Mouse (Mus musculus) stomach, postnatal 0 days (tissue): Measurements from ENCODE around the gene Cyp2a4. TPM values are rescaled to one million over a fixed set of nuclear protein-coding genes. Genes with fewer than 3 reads are reported as not detected.
"Not testable (repeated sequence)": the region's sequence is repeated elsewhere in the genome, so short reads cannot be mapped to it uniquely, and the experiment has no call there.

Source experiments
- ATAC-seq: fragments of 200-750 bp; cut with Nextera tagmentation; 2 replicates; pipeline ENCODE4 v1.8.0; 2017; ENCODE audit not compliant: low FRiP score, low TSS enrichment
- DNase-seq: peaks from one replicate; pipeline ENCODE4 v3.0.0-alpha.2; 2016; ENCODE audit warnings: low spot score
- H3K27ac ChIP-seq: fragments of 300-500 bp; sonication (generic); replicated peaks from 2 replicates; pipeline ENCODE4 v1.5.1; 2014; ENCODE audit warnings: mild to moderate bottlenecking, control low read depth
- H3K27me3 ChIP-seq: fragments of 300-500 bp; sonication (generic); 2 replicates; pipeline ENCODE4 v1.6.1; 2014; ENCODE audit warnings: low read length; ENCODE audit not compliant: control insufficient read depth, insufficient read depth
- H3K36me3 ChIP-seq: fragments of 300-500 bp; sonication (generic); 2 replicates; pipeline ENCODE4 v1.6.1; 2014; ENCODE audit warnings: low read length, mixed read lengths; ENCODE audit not compliant: control insufficient read depth, insufficient read depth
- H3K4me1 ChIP-seq: fragments of 300-500 bp; sonication (generic); replicated peaks from 2 replicates; pipeline ENCODE4 v1.6.1; 2014; ENCODE audit warnings: antibody characterized with exemption; ENCODE audit not compliant: control insufficient read depth, insufficient read depth
- H3K4me2 ChIP-seq: fragments of 300-500 bp; sonication (generic); replicated peaks from 2 replicates; pipeline ENCODE4 v1.6.1; 2014; ENCODE audit warnings: low read depth, mild to moderate bottlenecking, control low read depth, moderate library complexity
- H3K4me3 ChIP-seq: fragments of 300-500 bp; sonication (generic); 2 replicates; pipeline ENCODE4 v1.5.1; 2014; ENCODE audit warnings: low read depth, low read length, control low read depth
- H3K9ac ChIP-seq: fragments of 300-500 bp; sonication (generic); 2 replicates; pipeline ENCODE4 v1.6.1; 2014; ENCODE audit warnings: mild to moderate bottlenecking, low read length, control low read depth, mixed read lengths
- H3K9me3 ChIP-seq: fragments of 300-500 bp; sonication (generic); 2 replicates; pipeline ENCODE4 v1.6.1; 2016; ENCODE audit warnings: low read length; ENCODE audit not compliant: control insufficient read depth
- CTCF ChIP-seq: IDR thresholded peaks from 2 replicates; pipeline ENCODE4 v1.5.1; 2016; ENCODE audit warnings: antibody characterized with exemption, low read depth, mild to moderate bottlenecking, moderate library complexity
- WGBS: fragments of 180-500 bp; shearing (Covaris S2); extraction: QIAGEN DNeasy Blood & Tissue Kit; methylation state at CpG from one replicate; pipeline ENCODE4 v1.1.7; 2014; 5-methylcytosine and 5-hydroxymethylcytosine counted together
- polyA plus RNA-seq: library from polyadenylated mRNA; unstranded; fragments of >200 nt; fragmentation: Nextera tagmentation; extraction: Ambion mirVana; gene quantifications from 2 replicates; pipeline ENCODE4 v1.2.1, GENCODE M21; 2015

Gene Cyp2a4
- polyA plus RNA-seq, 1 experiment from 2014 or later, result not detected

DNA sequence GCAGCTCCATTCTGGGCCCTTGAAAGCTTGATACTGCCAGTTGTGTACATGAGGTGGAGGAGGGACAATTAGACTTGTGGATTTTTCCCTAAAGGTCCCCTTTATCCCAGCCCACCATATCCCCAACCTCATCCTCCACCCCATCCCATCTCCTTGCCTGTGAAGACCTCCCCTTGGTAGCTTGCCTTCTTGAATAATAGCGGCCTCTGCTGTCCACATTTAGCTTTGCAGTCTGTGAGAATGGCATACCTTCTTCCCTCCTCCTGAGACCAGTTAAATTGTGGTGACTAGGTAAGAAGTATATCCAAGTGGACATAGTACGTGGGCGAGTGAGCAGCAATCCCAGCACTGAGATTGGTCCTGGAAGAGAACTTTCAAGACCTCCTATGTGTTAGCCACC lies 13.4 kb downstream of the Cyp2a4 start:
- not testable (repeated sequence) for H3K27ac ChIP-seq, H3K4me2 ChIP-seq, H3K4me3 ChIP-seq, ATAC-seq, H3K9me3 ChIP-seq, H3K27me3 ChIP-seq, H3K4me1 ChIP-seq, H3K36me3 ChIP-seq, DNase-seq, H3K9ac ChIP-seq
- 61% methylated on average over 3 of the region's 3 CpGs for WGBS
- peak; percentile 31; the same call in 1 of the 2 replicates for TF ChIP-seq CTCF

DNA sequence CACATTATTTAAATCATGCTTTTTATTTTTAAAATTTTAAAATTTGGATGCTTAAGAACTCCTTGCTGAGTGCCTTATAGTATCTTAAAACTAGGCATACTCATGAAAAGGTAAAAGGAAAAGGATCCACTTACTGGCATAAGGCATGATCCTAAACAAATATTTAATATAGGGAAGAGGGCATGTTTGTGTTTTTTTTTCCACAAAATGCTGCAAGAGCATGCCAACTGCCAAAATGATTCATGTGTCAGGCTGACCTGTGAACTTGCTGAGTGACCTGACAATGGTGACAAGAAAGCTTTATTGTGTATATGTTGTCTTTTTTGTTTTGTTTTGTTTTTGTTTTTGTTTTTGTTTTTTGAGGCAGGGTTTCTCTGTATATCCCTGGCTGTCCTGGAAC lies 43.2 kb downstream of the Cyp2a4 start:
- not testable (repeated sequence) for H3K27ac ChIP-seq, H3K27me3 ChIP-seq, ATAC-seq, H3K9me3 ChIP-seq, H3K4me3 ChIP-seq, DNase-seq, H3K4me1 ChIP-seq, H3K4me2 ChIP-seq, H3K9ac ChIP-seq, H3K36me3 ChIP-seq

DNA sequence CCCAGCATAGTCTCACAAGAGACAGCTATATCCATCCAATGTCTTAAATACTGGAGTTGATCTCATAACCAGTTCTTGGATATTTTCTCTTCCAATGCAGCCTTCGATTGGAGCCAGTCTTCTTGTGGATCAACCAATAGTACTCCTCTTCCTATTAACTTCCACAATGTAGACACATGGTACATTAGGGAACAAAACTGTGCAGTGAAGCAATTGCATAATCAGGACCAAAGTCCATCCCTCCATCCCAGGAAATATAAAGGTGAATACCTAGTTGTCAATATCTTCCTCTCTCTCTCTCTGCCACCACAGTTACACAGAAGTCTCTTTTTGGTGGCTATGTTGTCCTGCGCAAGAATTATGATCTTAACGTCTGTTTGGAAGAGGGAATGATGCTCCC lies 45.3 kb downstream of the Cyp2a4 start:
- H3K4me2 ChIP-seq, H3K4me1 ChIP-seq, H3K27me3 ChIP-seq, H3K9me3 ChIP-seq, H3K36me3 ChIP-seq, H3K9ac ChIP-seq, H3K4me3 ChIP-seq, DNase-seq, H3K27ac ChIP-seq, ATAC-seq: not testable (repeated sequence)
- 78% methylated on average over 2 of the region's 3 CpGs for WGBS

DNA sequence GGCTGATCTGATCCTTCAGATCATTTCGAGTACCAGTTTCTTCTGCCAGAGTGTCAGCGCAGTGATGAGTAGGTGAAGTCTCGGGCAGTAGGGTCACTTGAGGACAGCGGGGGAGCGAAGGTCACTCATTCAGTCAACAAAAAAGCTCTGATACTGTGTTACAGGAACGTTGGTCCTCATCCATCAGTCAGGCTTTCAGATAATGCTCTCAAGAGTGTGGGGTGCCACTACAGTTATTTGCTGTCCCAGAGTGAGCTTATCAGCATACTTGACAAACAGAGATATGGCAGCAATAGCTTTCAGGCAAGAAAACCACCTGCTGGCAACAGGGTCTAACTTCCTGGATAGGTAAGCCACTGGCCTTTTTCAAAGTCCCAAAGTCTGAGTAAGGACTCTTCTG lies 49.8 kb downstream of the Cyp2a4 start:
- DNase-seq, H3K27ac ChIP-seq, H3K4me1 ChIP-seq, H3K9ac ChIP-seq, H3K4me3 ChIP-seq, ATAC-seq, H3K4me2 ChIP-seq, H3K27me3 ChIP-seq, H3K9me3 ChIP-seq, H3K36me3 ChIP-seq: not testable (repeated sequence)
- 61% methylated on average over 4 of the region's 6 CpGs for WGBS

Other genes with a start within 250 kb of the Cyp2a4 start
- not detected in 2 replicates for gene Cyp2b13, start 245.7 kb upstream of the Cyp2a4 start, polyA plus RNA-seq
- not detected in 2 replicates for gene Cyp2b9, start 133.8 kb upstream of the Cyp2a4 start, polyA plus RNA-seq
- gene Vmn1r184, start 46.8 kb upstream of the Cyp2a4 start, polyA plus RNA-seq, result 0.02 TPM in 1 of 2 replicates, not detected in the other
- 0.06 TPM in 1 of 2 replicates, not detected in the other for gene Nlrp9c, start 96.5 kb downstream of the Cyp2a4 start, polyA plus RNA-seq
- 0.04 TPM in 1 of 2 replicates, not detected in the other for gene Nlrp4a, start 127.9 kb downstream of the Cyp2a4 start, polyA plus RNA-seq
- not detected in 2 replicates for gene Nlrp9a, start 227.9 kb downstream of the Cyp2a4 start, polyA plus RNA-seq